Mouse (Mus musculus) brain, embryonic 14.5 days (tissue): ENCODE results near the gene Slc27a5. TPM values are rescaled to one million over a fixed set of nuclear protein-coding genes. Genes with fewer than 3 reads are reported as not detected.
A peak's percentile ranks its signal among the peaks of the same experiment; 100 is the strongest.

Experiments used
- DNase-seq: peaks from one replicate; pipeline ENCODE4 v3.0.0-alpha.2; 2011; ENCODE audit warnings: low read depth
- CTCF ChIP-seq: fragments of 200-500 bp; IDR thresholded peaks from 2 replicates; pipeline ENCODE4 v1.5.1; 2012; ENCODE audit warnings: inconsistent platforms, mild to moderate bottlenecking, moderate library complexity, borderline replicate concordance; ENCODE audit not compliant: insufficient read depth, insufficient read length; ENCODE audit errors: extremely low read depth
- POLR2A ChIP-seq: fragments of 200-500 bp; IDR thresholded peaks from 2 replicates; pipeline ENCODE4 v1.6.1; 2012; ENCODE audit warnings: mild to moderate bottlenecking, inconsistent platforms, borderline replicate concordance; ENCODE audit not compliant: poor library complexity, insufficient read depth, insufficient read length, severe bottlenecking; ENCODE audit errors: extremely low read depth
- polyA plus RNA-seq: library from polyadenylated mRNA; depleted of rRNA; stranded (reverse); fragments of >200 nt; gene quantifications from 2 replicates; pipeline ENCODE4 v1.2.3, GENCODE M21; 2012; rRNA removed

The Slc27a5 gene
- 0.75 and 1.9 TPM in 2 replicates for polyA plus RNA-seq

- DNase-seq = no peak
- TF ChIP-seq CTCF (no peak), POLR2A (no peak)
These were observed at the start of gene Slc27a5 for GRCm38 (mm10) chr7:12998053-12998452. TSS of gene Slc27a5 (minus strand) at chr7:12998192.

DNA sequence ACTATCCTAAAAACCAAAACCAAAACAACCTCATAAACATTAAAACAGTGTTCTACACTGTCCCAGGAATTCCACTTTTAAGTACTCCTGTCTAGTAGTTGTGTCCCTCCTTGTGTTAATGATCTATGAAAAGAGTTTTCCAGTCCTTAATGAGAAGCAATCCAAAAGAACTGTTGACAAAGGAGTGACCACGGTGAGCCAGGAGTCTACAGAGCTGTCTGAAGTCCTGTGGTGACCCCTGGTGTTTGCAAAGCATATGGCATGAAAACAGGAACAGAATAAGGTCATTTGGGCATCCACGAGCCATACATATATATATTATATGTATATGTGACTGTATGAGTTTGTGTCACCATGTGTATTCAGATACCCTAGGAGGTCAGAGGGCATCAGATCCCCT is 48.1 kb upstream of the Slc27a5 start:
- DNase-seq = peak; percentile 79
- TF ChIP-seq POLR2A (no peak), CTCF (peak; percentile 67; the same call in 1 of the 2 replicates)

GRCm38 (mm10) chr7:13044254-13044625 is 46.2 kb upstream of the Slc27a5 start:
- no peak for DNase-seq
- TF ChIP-seq POLR2A (no peak), CTCF (no peak)

DNA sequence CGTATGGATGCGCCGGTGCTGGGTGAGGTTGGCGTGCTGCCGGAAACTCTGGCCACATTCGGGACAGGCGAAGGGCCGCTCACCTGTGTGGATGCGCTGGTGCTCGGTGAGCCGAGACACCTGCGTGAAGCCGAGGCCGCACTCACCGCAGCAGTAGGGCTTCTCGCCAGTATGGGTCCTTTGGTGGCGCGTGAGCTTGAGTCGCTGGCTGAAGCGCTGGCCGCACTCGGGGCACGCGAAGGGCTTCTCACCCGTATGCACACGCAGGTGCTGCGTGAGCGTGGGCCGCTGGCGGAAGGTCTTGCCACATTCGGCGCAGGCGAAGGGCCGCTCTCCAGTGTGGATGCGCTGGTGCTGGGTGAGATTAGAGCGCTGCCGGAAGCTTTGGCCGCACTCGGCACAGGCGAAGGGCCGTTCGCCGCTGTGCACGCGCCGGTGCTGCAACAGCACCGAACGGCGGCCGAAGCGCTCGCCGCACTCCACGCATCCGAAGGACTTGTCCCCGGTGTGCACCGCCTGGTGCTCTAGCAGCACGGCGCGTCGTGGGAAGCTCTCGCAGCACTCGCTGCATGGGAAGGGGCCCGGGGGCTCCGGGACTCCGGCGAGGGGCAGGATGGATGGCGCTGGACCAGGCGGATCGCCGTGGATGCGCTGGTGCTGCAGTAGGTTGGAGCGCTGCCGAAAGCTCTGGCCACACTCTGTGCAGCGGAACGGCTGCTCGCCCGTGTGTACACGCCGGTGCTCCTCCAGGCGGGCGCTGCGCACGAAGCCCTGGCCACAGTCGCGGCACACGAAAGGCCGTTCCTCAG is 45.7 kb upstream of the Slc27a5 start:
- DNase-seq = peak; percentile 66
- TF ChIP-seq CTCF (no peak), POLR2A (no peak)

- no peak for TF ChIP-seq POLR2A
- TF ChIP-seq CTCF = no peak
- DNase-seq = no peak
These were observed 45.1 kb upstream of the Slc27a5 start for GRCm38 (mm10) chr7:13043120-13043444.

- no peak for DNase-seq
- TF ChIP-seq POLR2A = no peak
- no peak for TF ChIP-seq CTCF
These were observed 44.5 kb upstream of the Slc27a5 start for GRCm38 (mm10) chr7:13042511-13042910.

DNA sequence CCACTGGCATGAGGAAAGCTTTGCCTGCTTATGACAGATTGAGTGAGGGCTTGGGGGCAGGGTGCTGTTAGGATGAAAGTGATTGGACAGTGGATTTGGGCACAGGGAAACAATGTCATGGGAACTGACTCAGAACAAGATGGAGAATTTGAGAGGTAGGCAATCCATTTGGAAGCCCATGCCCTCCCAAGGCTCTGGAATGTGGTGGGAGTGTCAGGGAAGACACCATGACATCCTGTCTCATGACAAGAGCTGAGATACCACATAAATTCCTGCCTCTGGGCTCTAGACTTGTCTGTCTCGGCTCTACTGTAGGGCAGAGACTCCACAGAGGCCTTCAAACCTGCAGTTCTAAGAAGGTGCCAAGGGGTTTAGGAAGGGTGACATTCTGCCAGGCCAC is 43.3 kb upstream of the Slc27a5 start:
- no peak for DNase-seq
- TF ChIP-seq POLR2A = no peak
- no peak for TF ChIP-seq CTCF

DNA sequence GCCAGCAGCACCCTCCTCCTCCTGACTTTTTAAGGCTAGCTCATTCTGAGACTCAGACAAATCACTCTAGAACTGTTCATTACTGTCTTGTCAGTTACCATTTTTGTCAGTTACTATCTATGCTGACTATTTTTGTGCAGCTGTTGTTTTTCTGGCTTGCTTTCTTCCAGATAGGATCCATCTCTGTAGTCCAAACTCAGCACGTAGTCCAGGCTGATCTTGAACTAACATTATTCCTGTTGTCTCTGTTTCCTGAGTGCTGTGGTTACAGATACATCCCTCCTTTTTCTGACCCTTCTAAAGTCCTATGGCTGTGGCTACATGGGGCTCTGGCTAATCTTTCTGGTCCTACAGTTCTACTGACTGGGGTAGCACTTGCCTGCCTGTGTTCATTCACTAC is 41.2 kb upstream of the Slc27a5 start:
- TF ChIP-seq CTCF = no peak
- no peak for TF ChIP-seq POLR2A
- DNase-seq = no peak

DNA sequence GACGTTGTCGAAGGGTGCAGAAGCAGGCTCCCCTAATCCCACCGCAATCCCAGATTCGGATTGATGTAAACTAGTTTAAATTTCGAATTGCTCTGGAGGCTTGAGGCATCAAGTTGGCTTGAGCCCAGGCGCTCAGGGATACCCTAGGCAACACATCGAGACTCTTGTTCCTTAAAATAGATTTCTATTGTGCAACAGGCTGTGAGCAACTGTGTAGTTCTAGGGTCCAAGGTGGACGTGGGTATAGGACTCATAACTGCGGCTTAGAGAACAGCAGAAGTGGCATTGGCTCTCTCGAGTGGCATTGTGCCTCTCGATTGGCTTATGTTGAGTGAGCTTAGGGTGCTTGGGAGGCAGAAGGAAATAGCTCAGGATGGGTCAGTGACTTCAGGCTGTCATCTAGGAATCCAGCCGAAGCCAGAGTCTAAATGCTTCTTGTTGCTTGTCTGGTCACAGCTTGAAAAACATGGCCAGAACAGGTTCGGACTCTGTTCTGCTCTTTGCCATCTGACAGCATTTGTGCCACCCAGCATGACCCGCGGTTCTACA is 40.7 kb upstream of the Slc27a5 start:
- TF ChIP-seq POLR2A = no peak
- no peak for TF ChIP-seq CTCF
- DNase-seq = no peak

DNA sequence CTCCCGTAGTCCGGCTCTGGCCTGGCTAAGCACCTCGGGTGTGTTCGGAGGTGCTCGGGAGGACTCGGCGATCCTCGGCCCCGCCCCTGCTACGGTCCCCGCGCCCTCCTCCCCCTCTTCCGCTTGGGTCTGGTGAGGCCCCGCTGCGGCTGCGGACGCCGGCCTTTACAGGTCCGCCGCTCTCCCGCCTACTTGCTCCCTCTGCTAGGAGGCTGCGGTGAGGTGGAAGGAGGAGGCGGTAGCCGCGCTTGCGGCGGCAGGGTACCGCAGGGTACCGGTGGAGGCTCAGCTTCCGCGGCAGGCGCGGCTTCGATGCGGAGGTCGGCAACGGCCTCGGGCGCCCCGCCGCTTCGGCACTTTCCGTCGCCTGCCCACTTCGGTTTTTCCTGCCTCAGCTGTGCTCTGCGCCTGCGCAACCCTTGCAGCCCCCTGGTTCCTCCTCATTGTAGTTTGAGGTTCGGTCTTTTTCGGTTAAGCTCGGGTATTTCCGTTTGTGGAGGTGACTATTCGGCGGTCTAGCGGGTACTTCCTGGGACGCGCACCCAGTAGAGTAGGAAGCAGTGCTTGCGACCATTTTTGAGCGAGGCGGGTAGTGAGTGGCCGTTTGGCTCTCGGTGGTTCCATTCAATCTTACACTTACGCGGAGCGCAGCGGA is 40.0 kb upstream of the Slc27a5 start, which contains the start of gene Ube2m:
TSS of gene Ube2m (minus strand) at position 375 of the 655 bp plus-strand sequence.
- DNase-seq = peak; percentile 99
- TF ChIP-seq POLR2A (peak; percentile 83), CTCF (no peak)

- no peak for TF ChIP-seq CTCF
- no peak for TF ChIP-seq POLR2A
- DNase-seq = no peak
These were observed 39.4 kb upstream of the Slc27a5 start for GRCm38 (mm10) chr7:13037366-13037765.
